In genomic region chr17:26452371-26452972, GRCm38 (mm10) we compare ENCODE assay signal across 9 mouse cellular contexts. TPM values are rescaled to one million over a fixed set of nuclear protein-coding genes. Genes with fewer than 3 reads are reported as not detected.
DNase-seq lines count a peak whose midpoint lies in the region; ATAC-seq and TF ChIP-seq lines count a peak whose summit lies in the region.
"Had no signal": no experiment of that assay in that cellular context is flagged by ENCODE, and none has a peak within 500 bp of the region (broad histone marks: within the 10 kb centered on the region; RNA-seq: fewer than 3 reads in every experiment).

No protein-coding gene starts in this region.

- no peak overlapping the region for H3K4me3 ChIP-seq in forebrain, postnatal 0 days (ENCODE audit: low read depth, low read length)
- H3K4me3 ChIP-seq in forebrain, embryonic 12.5 days (replicated peaks) = no peak overlapping the region
- H3K4me3 ChIP-seq in heart, embryonic 12.5 days = no peak overlapping the region
- H3K4me3 ChIP-seq: neural tube, embryonic 13.5 days had no signal

- no peaks in the 10 kb centered on the region for H3K27me3 ChIP-seq in forebrain, postnatal 0 days (ENCODE audit: insufficient read depth, low read length)
- H3K27me3 ChIP-seq in forebrain, embryonic 12.5 days = 0 out of 2 replicates have a peak, but pooled peaks cover 5% of the 10 kb centered on the region
- H3K27me3 ChIP-seq in heart, embryonic 12.5 days (replicated peaks) = no peaks in the 10 kb centered on the region
- H3K27me3 ChIP-seq: neural tube, embryonic 13.5 days had no signal

- no peak overlapping the region for H3K4me2 ChIP-seq in forebrain, postnatal 0 days (ENCODE audit: low read depth)
- no peak overlapping the region for H3K4me2 ChIP-seq in forebrain, embryonic 12.5 days
- H3K4me2 ChIP-seq in heart, embryonic 12.5 days = no peak overlapping the region
- H3K4me2 ChIP-seq: neural tube, embryonic 13.5 days had no signal

- ATAC-seq in forebrain, postnatal 0 days = peak; percentile 54
- ATAC-seq in forebrain, embryonic 12.5 days (ENCODE audit: low FRiP score) = no peak
- ATAC-seq in heart, embryonic 12.5 days (ENCODE audit: insufficient number of reproducible peaks, low FRiP score) = no peak

- H3K9ac ChIP-seq in forebrain, postnatal 0 days = no peak overlapping the region
- H3K9ac ChIP-seq in forebrain, embryonic 12.5 days = no peak overlapping the region
- peak overlapping the region; percentile 21; the same call in 1 of the 2 replicates for H3K9ac ChIP-seq in heart, embryonic 12.5 days
- H3K9ac ChIP-seq: neural tube, embryonic 13.5 days had no signal

- H3K27ac ChIP-seq in forebrain, postnatal 0 days (ENCODE audit: low read depth, low read length) = no peak overlapping the region
- no peak overlapping the region for H3K27ac ChIP-seq in forebrain, embryonic 12.5 days
- 0 out of 2 replicates have a peak overlapping the region, but pooled peaks have one; percentile 13 for H3K27ac ChIP-seq in heart, embryonic 12.5 days (ENCODE audit: poor library complexity, severe bottlenecking)
- H3K27ac ChIP-seq: neural tube, embryonic 13.5 days had no signal

- no peaks in the 10 kb centered on the region for H3K4me1 ChIP-seq in forebrain, postnatal 0 days (ENCODE audit: insufficient read depth)
- 0 out of 2 replicates have a peak, but pooled peaks cover 3% of the 10 kb centered on the region for H3K4me1 ChIP-seq in forebrain, embryonic 12.5 days
- H3K4me1 ChIP-seq in heart, embryonic 12.5 days (replicated peaks) = peaks cover 13% of the 10 kb centered on the region
- H3K4me1 ChIP-seq: neural tube, embryonic 13.5 days had no signal

- peak; percentile 86 for DNase-seq in forebrain, postnatal 0 days
- peak; percentile 89 for DNase-seq in NIH3T3 (ENCODE audit: low read depth)
- peak; percentile 72 for DNase-seq in embryo, embryonic 10 days (ENCODE audit: low spot score)
- peak; percentile 76 to 83 for DNase-seq in kidney, postnatal 36 days
- peak; percentile 81 for DNase-seq in lung, postnatal 14 days
- DNase-seq in telencephalon, adult 2 months (ENCODE audit: low read depth, low spot score) = peak; percentile 51

- 64% methylated on average over 5 of the region's 5 CpGs for WGBS in forebrain, postnatal 0 days
- 66% methylated on average over 5 of the region's 5 CpGs for WGBS in forebrain, embryonic 12.5 days
- 60% methylated on average over 5 of the region's 5 CpGs for WGBS in heart, embryonic 12.5 days

- no peaks in the 10 kb centered on the region for H3K36me3 ChIP-seq in forebrain, postnatal 0 days (ENCODE audit: insufficient read depth)
- H3K36me3 ChIP-seq in forebrain, embryonic 12.5 days (replicated peaks) = no peaks in the 10 kb centered on the region
- H3K36me3 ChIP-seq in heart, embryonic 12.5 days = 0 out of 2 replicates have a peak, but pooled peaks cover under 1% of the 10 kb centered on the region
- H3K36me3 ChIP-seq: neural tube, embryonic 13.5 days had no signal

- peak; percentile 88 for TF ChIP-seq CTCF in forebrain, postnatal 0 days (IDR thresholded peaks at IDR 0.05; ENCODE audit: low read depth)

- H3K9me3 ChIP-seq in forebrain, postnatal 0 days (ENCODE audit: low read length) = no peaks in the 10 kb centered on the region
- H3K9me3 ChIP-seq in forebrain, embryonic 12.5 days = no peaks in the 10 kb centered on the region
- H3K9me3 ChIP-seq in heart, embryonic 12.5 days (replicated peaks) = no peaks in the 10 kb centered on the region
- H3K9me3 ChIP-seq: neural tube, embryonic 13.5 days had no signal

RNA-seq across cellular contexts. Expression of gene Neurl1b, which starts 37.8 kb away (rescaled TPM):
- 59.1 and 74.1 TPM in 2 replicates for total RNA-seq in forebrain, postnatal 0 days (2014; rRNA removed)
- polyA plus RNA-seq in forebrain, postnatal 0 days (2015; fragmentation: Nextera tagmentation; extraction: Ambion mirVana) = 2.2 and 3.9 TPM in 2 replicates
- polyA plus RNA-seq in forebrain, embryonic 12.5 days (2016; fragmentation: Nextera tagmentation; extraction: Ambion mirVana) = 0.57 and 0.72 TPM in 2 replicates
- 2.2 and 2.4 TPM in 2 replicates for polyA plus RNA-seq in heart, embryonic 12.5 days (2016; fragmentation: Nextera tagmentation; extraction: Ambion mirVana)
